Mouse (Mus musculus) heart, embryonic 11.5 days (tissue): ENCODE results near the gene Rtl5. TPM values are rescaled to one million over a fixed set of nuclear protein-coding genes. Genes with fewer than 3 reads are reported as not detected.
A peak's percentile ranks its signal among the peaks of the same experiment; 100 is the strongest.

Experiments
- ATAC-seq: fragments of 200-750 bp; cut with Nextera tagmentation; replicated peaks from 2 replicates; pipeline ENCODE4 v1.8.0; 2017; ENCODE audit warnings: moderate library complexity; ENCODE audit not compliant: insufficient number of reproducible peaks, low FRiP score, low TSS enrichment
- H3K27ac ChIP-seq: fragments of 300-500 bp; sonication (generic); 2 replicates; pipeline ENCODE4 v1.5.1; 2014; ENCODE audit warnings: mild to moderate bottlenecking, low read depth, low read length
- H3K27me3 ChIP-seq: fragments of 300-500 bp; sonication (generic); 2 replicates; pipeline ENCODE4 v1.6.1; 2014; ENCODE audit warnings: mild to moderate bottlenecking, low read length, mixed read lengths; ENCODE audit not compliant: control insufficient read depth, insufficient read depth
- H3K36me3 ChIP-seq: fragments of 300-500 bp; sonication (generic); 2 replicates; pipeline ENCODE4 v1.6.1; 2014; ENCODE audit warnings: mild to moderate bottlenecking, low read length, moderate library complexity, mixed read lengths; ENCODE audit not compliant: control insufficient read depth, insufficient read depth
- H3K4me1 ChIP-seq: fragments of 300-500 bp; sonication (generic); 2 replicates; pipeline ENCODE4 v1.6.1; 2014; ENCODE audit warnings: low read length; ENCODE audit not compliant: control insufficient read depth, insufficient read depth
- H3K4me2 ChIP-seq: fragments of 300-500 bp; sonication (generic); 2 replicates; pipeline ENCODE4 v1.6.1; 2014; ENCODE audit warnings: mild to moderate bottlenecking, moderate library complexity
- H3K4me3 ChIP-seq: fragments of 300-500 bp; sonication (generic); 2 replicates; pipeline ENCODE4 v1.5.1; 2014; ENCODE audit warnings: low read depth, low read length
- H3K9ac ChIP-seq: fragments of 300-500 bp; sonication (generic); 2 replicates; pipeline ENCODE4 v1.6.1; 2014; ENCODE audit warnings: mild to moderate bottlenecking, low read depth, low read length, moderate library complexity
- H3K9me3 ChIP-seq: fragments of 300-500 bp; sonication (generic); replicated peaks from 2 replicates; pipeline ENCODE4 v1.6.1; 2016; ENCODE audit warnings: low read length; ENCODE audit not compliant: control insufficient read depth
- WGBS: fragments of 180-500 bp; shearing (Covaris S2); extraction: QIAGEN DNeasy Blood & Tissue Kit; methylation state at CpG from one replicate; pipeline ENCODE4 v1.1.7; 2014; ENCODE audit not compliant: insufficient replicate concordance; 5-methylcytosine and 5-hydroxymethylcytosine counted together
- polyA plus RNA-seq: library from polyadenylated mRNA; unstranded; fragments of >200 nt; fragmentation: Nextera tagmentation; extraction: Ambion mirVana; gene quantifications from 2 replicates; pipeline ENCODE4 v1.2.1, GENCODE M21; 2014

Gene Rtl5
- polyA plus RNA-seq, 1 experiment from 2014 or later, result 0.92 TPM

- H3K4me3 ChIP-seq, result peak overlapping the region; percentile 46
- no peaks in the 10 kb centered on the region for H3K9me3 ChIP-seq
- WGBS, result 34% methylated on average over 2 of the region's 2 CpGs
- peak overlapping the region; percentile 74 for H3K4me2 ChIP-seq
- 0 out of 2 replicates have a peak, but pooled peaks cover 2% of the 10 kb centered on the region for H3K4me1 ChIP-seq
- peaks cover 3% of the 10 kb centered on the region; the same call in 1 of the 2 replicates for H3K36me3 ChIP-seq
- peak overlapping the region; percentile 74; the same call in 1 of the 2 replicates for H3K27ac ChIP-seq
- no peak for ATAC-seq
- no peak overlapping the region for H3K9ac ChIP-seq
- H3K27me3 ChIP-seq, result peaks cover 6% of the 10 kb centered on the region; the same call in 1 of the 2 replicates
These were observed 413 bp upstream of the Rtl5 start for GRCm38 (mm10) chrX:102071517-102071916.

- no peaks in the 10 kb centered on the region for H3K9me3 ChIP-seq
- H3K4me1 ChIP-seq, result 0 out of 2 replicates have a peak, but pooled peaks cover 2% of the 10 kb centered on the region
- no peak overlapping the region for H3K4me3 ChIP-seq
- WGBS, result 82% methylated on average over 24 of the region's 24 CpGs
- no peak overlapping the region for H3K9ac ChIP-seq
- H3K4me2 ChIP-seq, result no peak overlapping the region
- H3K36me3 ChIP-seq, result peaks cover 3% of the 10 kb centered on the region; the same call in 1 of the 2 replicates
- peaks cover 8% of the 10 kb centered on the region; the same call in 1 of the 2 replicates for H3K27me3 ChIP-seq
- no peak for ATAC-seq
- no peak overlapping the region for H3K27ac ChIP-seq
These were observed 2.1 kb downstream of the Rtl5 start for GRCm38 (mm10) chrX:102068811-102069540.

GRCm38 (mm10) chrX:102067118-102067517, 4.0 kb downstream of the Rtl5 start:
- 0 out of 2 replicates have a peak, but pooled peaks cover 2% of the 10 kb centered on the region for H3K4me1 ChIP-seq
- no peak overlapping the region for H3K4me3 ChIP-seq
- no peaks in the 10 kb centered on the region for H3K9me3 ChIP-seq
- H3K9ac ChIP-seq, result no peak overlapping the region
- H3K4me2 ChIP-seq, result no peak overlapping the region
- no peaks in the 10 kb centered on the region for H3K36me3 ChIP-seq
- no peak overlapping the region for H3K27ac ChIP-seq
- no peak for ATAC-seq
- WGBS, result 77% methylated on average over 6 of the region's 6 CpGs
- peaks cover 8% of the 10 kb centered on the region; the same call in 1 of the 2 replicates for H3K27me3 ChIP-seq

- Histone ChIP-seq H3K4me1 (0 out of 2 replicates have a peak, but pooled peaks cover 2% of the 10 kb centered on the region), H3K9me3 (no peaks in the 10 kb centered on the region), H3K27ac (no peak overlapping the region), H3K4me3 (no peak overlapping the region), H3K27me3 (peaks cover 6% of the 10 kb centered on the region), H3K36me3 (no peaks in the 10 kb centered on the region), H3K9ac (no peak overlapping the region), H3K4me2 (no peak overlapping the region)
- ATAC-seq, result no peak
- WGBS, result 19% methylated on average over 9 of the region's 9 CpGs
These were observed 5.0 kb downstream of the Rtl5 start for GRCm38 (mm10) chrX:102066134-102066533.

- Histone ChIP-seq H3K4me1 (0 out of 2 replicates have a peak, but pooled peaks cover 2% of the 10 kb centered on the region), H3K27me3 (peaks cover 4% of the 10 kb centered on the region; the same call in 1 of the 2 replicates), H3K4me2 (no peak overlapping the region), H3K36me3 (no peaks in the 10 kb centered on the region), H3K27ac (no peak overlapping the region), H3K4me3 (no peak overlapping the region), H3K9ac (no peak overlapping the region), H3K9me3 (no peaks in the 10 kb centered on the region)
- WGBS, result 47% methylated on average over 4 of the region's 4 CpGs
- ATAC-seq, result no peak
These were observed 5.8 kb downstream of the Rtl5 start for GRCm38 (mm10) chrX:102065213-102065775.

GRCm38 (mm10) chrX:102064062-102064461, 7.0 kb downstream of the Rtl5 start:
- no peaks in the 10 kb centered on the region for H3K9me3 ChIP-seq
- WGBS, result 68% methylated on average over 3 of the region's 3 CpGs
- no peak for ATAC-seq
- no peaks in the 10 kb centered on the region for H3K36me3 ChIP-seq
- H3K27ac ChIP-seq, result no peak overlapping the region
- no peaks in the 10 kb centered on the region for H3K4me1 ChIP-seq
- H3K4me2 ChIP-seq, result no peak overlapping the region
- H3K27me3 ChIP-seq, result peaks cover 4% of the 10 kb centered on the region; the same call in 1 of the 2 replicates
- no peak overlapping the region for H3K9ac ChIP-seq
- H3K4me3 ChIP-seq, result no peak overlapping the region

- no peak overlapping the region for H3K4me3 ChIP-seq
- no peaks in the 10 kb centered on the region for H3K4me1 ChIP-seq
- H3K9me3 ChIP-seq, result no peaks in the 10 kb centered on the region
- WGBS, result 50% methylated on average over 2 of the region's 2 CpGs
- no peak for ATAC-seq
- H3K27ac ChIP-seq, result no peak overlapping the region
- H3K9ac ChIP-seq, result no peak overlapping the region
- no peak overlapping the region for H3K4me2 ChIP-seq
- H3K27me3 ChIP-seq, result peaks cover 4% of the 10 kb centered on the region; the same call in 1 of the 2 replicates
- no peaks in the 10 kb centered on the region for H3K36me3 ChIP-seq
These were observed 10.2 kb downstream of the Rtl5 start for GRCm38 (mm10) chrX:102060891-102061290.

- no peak overlapping the region for H3K4me2 ChIP-seq
These were observed 10.9 kb downstream of the Rtl5 start for GRCm38 (mm10) chrX:102060243-102060642.

More at GRCm38 (mm10) chrX:102060243-102060642, 10.9 kb downstream of the Rtl5 start:
- WGBS, result 82% methylated on average over 5 of the region's 5 CpGs
- no peak overlapping the region for H3K27ac ChIP-seq
- ATAC-seq, result no peak
- no peaks in the 10 kb centered on the region for H3K36me3 ChIP-seq
- no peak overlapping the region for H3K4me3 ChIP-seq
- no peaks in the 10 kb centered on the region for H3K9me3 ChIP-seq
- no peak overlapping the region for H3K9ac ChIP-seq
- H3K27me3 ChIP-seq, result peaks cover 2% of the 10 kb centered on the region; the same call in 1 of the 2 replicates
- no peaks in the 10 kb centered on the region for H3K4me1 ChIP-seq
